Mouse (Mus musculus): ENCODE measurements around the gene Ost4.
A peak's percentile ranks its signal among the peaks of the same experiment; 100 is the strongest.

The Ost4 gene

GRCm38 (mm10) chr5:30907413-30908059, at the start of gene Ost4:
Gene Ost4 (minus strand): TSS chr5:30907788.
- DNase-seq (ENCODE audit: low read depth, low spot score) = peak; percentile 97

DNA sequence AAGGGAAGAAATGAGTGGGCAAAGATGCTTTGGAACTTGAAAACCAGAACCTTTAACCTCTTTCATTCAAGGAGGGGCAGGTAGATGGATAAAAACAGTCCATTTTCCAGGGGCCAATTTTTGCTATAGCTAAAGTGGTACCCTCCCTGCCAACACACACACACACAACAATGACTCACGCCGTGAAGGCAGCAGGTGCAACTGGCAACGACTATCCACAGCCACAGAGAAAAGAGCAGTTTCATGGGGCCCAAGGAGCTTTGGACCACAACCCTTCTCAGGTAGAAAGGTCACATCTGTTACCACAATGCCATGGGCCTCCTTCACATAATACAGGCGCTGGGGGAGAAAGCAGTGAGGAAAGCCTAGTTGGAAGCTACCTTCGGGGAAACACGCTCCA, 48.2 kb upstream of the Ost4 start:
- no peak for DNase-seq (ENCODE audit: low read depth, low spot score)

GRCm38 (mm10) chr5:30954556-30954955, 47.0 kb upstream of the Ost4 start:
- DNase-seq (ENCODE audit: low read depth, low spot score) = no peak

DNA sequence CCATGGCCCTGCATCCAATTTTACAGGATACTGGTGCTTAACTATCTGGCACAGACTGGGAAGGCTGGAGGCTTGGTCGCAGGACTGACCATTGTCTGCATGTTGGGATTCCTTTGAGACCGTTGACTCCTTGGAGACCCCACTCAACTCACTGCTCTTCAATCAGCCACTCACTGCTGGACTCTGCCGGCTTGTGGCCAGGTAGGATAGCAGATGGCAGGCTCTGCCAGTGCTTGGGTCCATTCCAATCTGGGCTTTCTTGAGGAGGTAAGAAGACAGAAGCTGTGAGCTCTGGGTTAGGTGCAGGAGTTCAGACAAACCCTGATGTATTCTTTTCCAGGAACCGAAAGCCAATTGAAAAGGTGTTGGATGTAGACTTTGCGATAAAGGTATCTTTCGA, 46.5 kb upstream of the Ost4 start:
- DNase-seq (ENCODE audit: low read depth, low spot score) = no peak

GRCm38 (mm10) chr5:30952551-30952950, 45.0 kb upstream of the Ost4 start:
- no peak for DNase-seq (ENCODE audit: low read depth, low spot score)

DNA sequence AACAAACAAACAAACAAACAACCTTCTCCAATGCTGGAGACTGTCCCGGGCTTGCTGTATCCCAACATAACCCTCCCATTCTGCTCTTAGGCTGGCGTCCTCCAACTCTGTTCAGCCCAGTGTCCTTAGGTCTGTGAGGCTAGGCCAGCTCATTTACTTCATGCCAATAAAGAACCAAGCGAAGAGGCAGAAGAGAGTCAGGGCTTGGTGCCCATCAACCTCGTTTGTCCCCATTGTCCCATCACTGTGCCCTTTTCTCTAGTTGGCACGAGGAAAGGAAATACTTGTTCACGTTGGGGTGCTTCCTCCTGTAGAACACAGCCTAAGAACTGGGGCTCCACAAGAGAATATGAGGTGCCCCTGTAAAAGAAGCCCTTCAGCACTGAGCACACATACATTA, 44.1 kb upstream of the Ost4 start:
- no peak for DNase-seq (ENCODE audit: low read depth, low spot score)

GRCm38 (mm10) chr5:30950922-30951321, 43.3 kb upstream of the Ost4 start:
- DNase-seq (ENCODE audit: low read depth, low spot score) = no peak

- no peak for DNase-seq (ENCODE audit: low read depth, low spot score)
These were observed 42.9 kb upstream of the Ost4 start for GRCm38 (mm10) chr5:30950451-30950850.

DNA sequence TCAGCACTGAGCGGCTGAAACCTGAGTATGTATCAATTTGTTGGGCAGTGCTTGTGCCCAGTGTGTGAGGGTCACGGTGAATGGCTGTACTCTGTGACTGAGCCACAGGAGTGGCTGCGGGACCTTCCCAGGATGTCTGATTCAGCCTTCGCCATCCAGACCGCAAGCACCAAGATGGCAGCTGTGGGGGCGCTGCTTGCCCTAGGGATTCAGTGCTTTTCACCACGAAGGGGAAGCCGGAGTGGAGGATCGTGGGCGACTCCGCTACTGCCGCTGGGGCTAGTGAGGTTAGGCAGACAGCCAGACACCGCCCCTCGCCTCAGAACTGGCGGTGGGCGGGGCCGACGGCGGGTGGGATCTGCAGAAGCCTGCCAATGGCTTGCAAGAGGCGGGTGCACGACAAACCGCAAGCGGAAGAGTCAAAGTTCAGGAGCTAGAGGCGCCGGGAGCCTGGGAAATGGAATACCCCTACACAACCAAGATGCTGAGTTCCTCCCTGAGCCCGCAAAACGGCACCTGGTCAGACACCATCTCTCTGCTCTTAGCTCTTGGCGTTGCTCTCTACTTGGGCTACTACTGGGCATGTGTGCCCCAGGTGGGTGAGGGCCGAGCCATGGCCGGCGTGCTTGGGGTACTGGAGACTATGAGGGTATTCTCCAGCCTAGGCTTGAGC, 42.2 kb upstream of the Ost4 start:
- peak; percentile 96 for DNase-seq (ENCODE audit: low read depth, low spot score)

DNA sequence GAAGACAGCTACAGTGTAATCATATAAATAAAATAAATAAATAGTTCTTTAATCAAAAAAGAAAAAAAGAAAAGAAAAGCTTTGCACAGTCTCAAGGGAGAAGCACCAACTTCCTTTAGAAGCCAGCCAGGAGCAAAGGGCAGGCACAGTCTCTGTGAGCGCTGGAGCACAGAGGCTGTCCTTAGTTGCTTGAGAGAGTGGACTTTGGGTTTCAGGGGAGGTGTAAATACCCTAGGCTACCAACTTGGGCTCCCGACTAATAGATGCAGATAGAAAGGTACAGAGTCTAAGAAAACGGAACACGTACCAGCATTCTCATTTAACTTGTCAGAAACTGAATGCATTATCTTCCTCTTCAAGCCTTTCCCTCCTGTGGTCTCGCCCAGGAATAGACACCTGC, 41.0 kb upstream of the Ost4 start:
- no peak for DNase-seq (ENCODE audit: low read depth, low spot score)

DNA sequence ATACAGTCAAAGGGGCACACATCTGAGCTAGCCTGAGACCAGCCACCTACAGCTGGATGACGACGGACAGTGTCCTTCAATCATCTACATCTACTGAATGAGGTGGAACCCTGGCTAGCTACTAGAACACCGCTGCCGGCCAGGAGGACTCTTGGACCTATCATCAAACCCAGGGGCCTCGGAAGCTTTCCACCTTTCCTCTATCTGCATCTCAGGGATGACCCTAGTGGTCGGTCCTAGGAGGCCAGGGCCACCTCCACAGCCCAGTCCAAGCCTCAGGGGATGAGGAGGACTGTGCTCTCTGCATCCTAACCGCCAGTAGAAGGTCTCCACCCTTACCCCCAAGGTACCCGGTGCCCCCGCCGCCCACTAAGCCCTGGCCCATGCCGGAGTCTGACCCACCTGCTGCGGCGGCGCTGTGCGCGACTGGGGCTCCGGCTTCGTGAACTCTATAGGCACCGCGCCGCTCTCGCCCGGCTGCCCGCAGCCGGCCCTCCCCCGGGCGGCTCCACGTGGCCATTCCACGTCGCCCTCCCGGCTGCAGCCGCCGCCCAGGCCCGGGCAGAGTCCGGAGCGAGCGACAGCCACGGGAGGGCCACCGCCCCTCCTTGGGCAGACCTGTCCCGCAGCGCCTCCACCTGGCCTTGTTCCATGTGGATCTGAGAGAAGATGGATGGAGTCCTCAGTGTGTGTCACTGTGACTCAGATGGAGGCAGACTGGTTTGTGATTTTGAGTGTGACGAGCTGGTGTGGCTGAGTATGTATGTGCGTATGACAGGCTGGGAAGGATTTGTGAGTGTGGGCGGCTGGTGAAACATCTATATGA, 37.6 kb upstream of the Ost4 start, which contains the start of gene Cgref1:
Gene Cgref1, minus strand, starts transcription at position 636 of the 826 bp plus-strand sequence.
- DNase-seq (ENCODE audit: low read depth, low spot score) = peak; percentile 64

- DNase-seq (ENCODE audit: low read depth, low spot score) = no peak
These were observed 36.8 kb upstream of the Ost4 start for GRCm38 (mm10) chr5:30944344-30944743.

GRCm38 (mm10) chr5:30943004-30943403, 35.4 kb upstream of the Ost4 start:
- peak; percentile 65 for DNase-seq (ENCODE audit: low read depth, low spot score)

- DNase-seq (ENCODE audit: low read depth, low spot score) = no peak
These were observed 27.3 kb upstream of the Ost4 start for GRCm38 (mm10) chr5:30934725-30935461.

DNA sequence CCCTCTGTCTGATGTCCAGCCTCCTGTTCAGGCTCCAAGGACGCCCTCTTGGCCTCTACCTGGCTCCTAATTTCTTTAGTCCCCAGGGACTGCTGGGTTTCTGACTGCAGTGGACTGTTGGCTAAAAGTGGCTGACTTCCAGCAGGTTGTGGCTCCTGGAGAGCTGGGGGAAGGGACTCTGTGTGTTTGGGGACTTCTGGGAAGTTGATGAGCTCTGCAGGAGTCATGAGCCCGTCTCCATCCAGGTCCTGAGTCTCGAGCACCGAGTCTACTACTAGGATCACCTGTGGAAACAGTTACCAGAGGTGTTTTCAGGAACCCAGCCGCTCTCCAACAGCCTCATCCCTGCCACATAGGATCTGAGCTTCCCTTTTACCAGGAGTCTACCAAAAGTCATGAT, 26.1 kb upstream of the Ost4 start:
- DNase-seq (ENCODE audit: low read depth, low spot score) = no peak

GRCm38 (mm10) chr5:30931378-30931777, 23.8 kb upstream of the Ost4 start:
- no peak for DNase-seq (ENCODE audit: low read depth, low spot score)

DNA sequence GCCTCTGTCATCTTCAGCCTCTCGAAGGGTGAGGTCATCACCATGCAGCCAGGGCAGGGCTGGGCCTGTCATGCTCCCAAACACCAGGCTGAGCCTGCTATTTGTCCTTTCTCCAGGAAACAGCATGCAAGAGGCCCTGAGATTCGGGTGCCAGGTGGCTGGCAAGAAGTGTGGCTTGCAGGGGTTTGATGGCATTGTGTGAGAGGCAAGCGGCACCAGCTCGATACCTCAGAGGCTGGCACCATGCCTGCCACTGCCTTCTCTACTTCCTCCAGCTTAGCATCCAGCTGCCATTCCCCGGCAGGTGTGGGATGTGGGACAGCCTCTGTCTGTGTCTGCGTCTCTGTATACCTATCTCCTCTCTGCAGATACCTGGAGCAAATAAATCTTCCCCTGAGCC, 23.3 kb upstream of the Ost4 start:
- DNase-seq (ENCODE audit: low read depth, low spot score) = no peak

GRCm38 (mm10) chr5:30930121-30930520, 22.5 kb upstream of the Ost4 start:
- peak; percentile 70 for DNase-seq (ENCODE audit: low read depth, low spot score)

DNA sequence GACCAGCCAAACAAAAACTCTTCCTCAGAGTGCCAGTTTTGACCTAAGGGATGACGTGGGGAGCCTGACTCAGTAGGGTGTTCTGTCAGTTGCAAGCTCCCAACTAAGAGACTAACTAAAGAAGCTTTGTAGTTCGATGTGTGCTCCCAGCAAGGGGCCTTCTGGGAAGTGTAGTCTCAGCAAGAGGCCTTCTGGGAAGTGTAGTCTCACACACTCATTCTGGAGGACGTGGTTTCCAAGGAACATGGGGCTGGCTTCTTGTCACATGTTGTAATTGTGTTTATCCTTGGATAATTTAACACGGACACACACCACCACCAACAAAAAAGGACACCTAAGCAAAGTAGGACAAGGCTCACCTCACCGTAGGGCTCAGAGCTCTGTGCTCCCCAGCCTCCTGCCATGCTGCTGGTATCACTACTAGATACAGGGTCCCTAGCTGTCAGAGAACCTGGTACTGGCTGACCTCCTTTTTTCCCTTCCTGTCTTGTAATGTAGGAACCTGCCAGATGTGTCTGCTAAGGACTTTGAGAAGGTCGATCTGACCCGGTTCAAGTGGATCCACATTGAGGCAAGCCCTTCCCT, 20.4 kb upstream of the Ost4 start:
- DNase-seq (ENCODE audit: low read depth, low spot score) = peak; percentile 66

DNA sequence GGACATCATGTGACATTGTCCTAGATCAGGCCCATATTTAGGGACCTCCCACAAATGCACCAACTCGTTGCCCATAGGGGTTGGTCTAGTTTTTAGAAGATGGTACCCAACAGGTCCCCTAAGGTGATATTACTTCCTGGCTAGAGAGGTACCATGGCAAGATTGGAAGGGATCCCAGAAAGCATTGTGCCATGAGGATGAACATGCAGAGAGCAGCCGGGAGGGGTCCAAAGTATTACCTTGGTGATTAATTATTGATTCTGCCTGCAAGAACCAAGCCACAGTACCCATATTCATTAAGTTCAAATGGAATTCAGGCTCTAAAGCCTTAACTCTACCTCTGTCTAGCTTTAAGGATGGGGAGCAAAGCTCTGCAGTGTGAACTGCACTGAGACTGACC, 18.5 kb upstream of the Ost4 start:
- no peak for DNase-seq (ENCODE audit: low read depth, low spot score)

- DNase-seq (ENCODE audit: low read depth, low spot score) = no peak
These were observed 17.6 kb upstream of the Ost4 start for GRCm38 (mm10) chr5:30925217-30925616.

Measured in R1 (cell line).